Comparison of ENCODE assay signal across 8 mouse cellular contexts in genomic region chr3:79196708-79197437, GRCm38 (mm10).
DNase-seq lines count a peak whose midpoint lies in the region; ATAC-seq lines count a peak whose summit lies in the region.

No protein-coding gene starts in this region.

- 44% methylated on average over 6 of the region's 6 CpGs for WGBS in stomach, embryonic 14.5 days

- no peak overlapping the region for H3K4me2 ChIP-seq in stomach, embryonic 14.5 days (replicated peaks; ENCODE audit: low read depth, low read length)

- peaks cover 9% of the 10 kb centered on the region for H3K36me3 ChIP-seq in megakaryocyte, embryonic 14.5 days (replicated peaks; ENCODE audit: low read length)
- no peaks in the 10 kb centered on the region for H3K36me3 ChIP-seq in stomach, embryonic 14.5 days (ENCODE audit: control insufficient read depth, insufficient read depth, low read length)

- H3K4me3 ChIP-seq in megakaryocyte, embryonic 14.5 days (replicated peaks), result peak overlapping the region; percentile 80
- H3K4me3 ChIP-seq in stomach, embryonic 14.5 days (ENCODE audit: low read depth, low read length), result no peak overlapping the region

- no peak overlapping the region for H3K27ac ChIP-seq in stomach, embryonic 14.5 days (ENCODE audit: low read length)

- DNase-seq in cerebellum, adult 11-12 months, result no peak
- peak; percentile 90 for DNase-seq in CD4-positive, CD25-positive, alpha-beta regulatory T cell, adult 2 months (ENCODE audit: low read depth, low spot score)
- peak; percentile 21 for DNase-seq in c-Kit-positive CD71-positive TER-119-positive erythroid progenitor cells, embryonic 14.5 days (ENCODE audit: low spot score)
- DNase-seq in heart, adult 9 months (ENCODE audit: low spot score in 2 of 2), result peak; percentile 66 to 75
- DNase-seq in kidney, postnatal 36 days, result peak; percentile 67 to 76

- H3K9me3 ChIP-seq in megakaryocyte, embryonic 14.5 days, result no peaks in the 10 kb centered on the region
- no peaks in the 10 kb centered on the region for H3K9me3 ChIP-seq in stomach, embryonic 14.5 days (ENCODE audit: control insufficient read depth, low read depth, low read length)

- H3K9ac ChIP-seq in stomach, embryonic 14.5 days (replicated peaks; ENCODE audit: low read depth, low read length), result no peak overlapping the region

- ATAC-seq in cerebellum, adult (ENCODE audit: insufficient number of reproducible peaks, low FRiP score, low TSS enrichment), result peak; percentile 56
- peak; percentile 57; the same call in 1 of the 2 replicates for ATAC-seq in stomach, embryonic 14.5 days (ENCODE audit: insufficient number of reproducible peaks, insufficient read depth, low FRiP score, low read depth)

- no peaks in the 10 kb centered on the region for H3K27me3 ChIP-seq in megakaryocyte, embryonic 14.5 days (replicated peaks)
- no peaks in the 10 kb centered on the region for H3K27me3 ChIP-seq in stomach, embryonic 14.5 days (ENCODE audit: control insufficient read depth, insufficient read depth, low read length)

- peaks cover 56% of the 10 kb centered on the region for H3K4me1 ChIP-seq in megakaryocyte, embryonic 14.5 days
- H3K4me1 ChIP-seq in stomach, embryonic 14.5 days (ENCODE audit: control insufficient read depth, insufficient read depth, low read length), result no peaks in the 10 kb centered on the region
